Mouse (Mus musculus) spleen, adult 2 months (tissue): ENCODE measurements at regions not wholly inside any gene's neighbourhood (a gene's known extent, or its start where the extent isn't known, plus 50 kb on each side); places are given as distances from the start of the nearest gene placed in this dataset.
A peak's percentile ranks its signal among the peaks of the same experiment; 100 is the strongest.

Experiments used
- DNase-seq, 2 experiments: peaks; one replicate each; pipeline versions ENCODE4 v3.0.0 to v3.0.0-alpha.2; 2012 to 2021; ENCODE audit warnings: low spot score in 2 of 2, low read depth in 1 of 2
- H3K27ac ChIP-seq: fragments of 200-500 bp; 2 replicates; pipeline ENCODE4 v1.5.1; 2012; ENCODE audit warnings: low read length, inconsistent platforms; ENCODE audit not compliant: insufficient read depth
- H3K27me3 ChIP-seq: fragments of 200-500 bp; 2 replicates; pipeline ENCODE4 v1.6.1; 2012; ENCODE audit warnings: mild to moderate bottlenecking, moderate library complexity, low read length, inconsistent platforms; ENCODE audit not compliant: control insufficient read depth, insufficient read depth
- H3K36me3 ChIP-seq: fragments of 200-500 bp; 2 replicates; pipeline ENCODE4 v1.6.1; 2012; ENCODE audit warnings: mild to moderate bottlenecking, low read length, inconsistent platforms; ENCODE audit not compliant: control insufficient read depth, insufficient read depth
- H3K4me1 ChIP-seq: fragments of 200-500 bp; 2 replicates; pipeline ENCODE4 v1.6.1; 2011; ENCODE audit warnings: inconsistent platforms; ENCODE audit not compliant: control insufficient read depth, insufficient read depth, insufficient read length
- H3K4me3 ChIP-seq: fragments of 200-500 bp; 2 replicates; pipeline ENCODE4 v1.5.1; 2011; ENCODE audit warnings: mild to moderate bottlenecking, inconsistent platforms; ENCODE audit not compliant: insufficient read depth, insufficient read length; ENCODE audit errors: extremely low read depth
- CTCF ChIP-seq: fragments of 200-500 bp; IDR thresholded peaks from 2 replicates; pipeline ENCODE4 v1.5.1; 2011; ENCODE audit warnings: mild to moderate bottlenecking, inconsistent platforms; ENCODE audit not compliant: insufficient read depth, insufficient read length, insufficient replicate concordance; ENCODE audit errors: extremely low read depth
- POLR2A ChIP-seq: fragments of 200-500 bp; IDR thresholded peaks from 2 replicates; pipeline ENCODE4 v1.6.1; 2011; ENCODE audit warnings: low read depth, low read length, inconsistent platforms
- WGBS: fragments of 180-500 bp; shearing (Covaris S2); methylation state at CpG from one replicate; pipeline ENCODE4 v1.1.7; 2018; 5-methylcytosine and 5-hydroxymethylcytosine counted together

- Histone ChIP-seq H3K27ac (no peak overlapping the region), H3K4me1 (no peaks in the 10 kb centered on the region), H3K27me3 (no peaks in the 10 kb centered on the region), H3K36me3 (no peaks in the 10 kb centered on the region), H3K4me3 (no peak overlapping the region)
- TF ChIP-seq POLR2A (no peak), CTCF (0 out of 2 replicates have a peak, but pooled peaks have one; percentile 7)
- no peak for DNase-seq
- WGBS: 31% methylated on average over 3 of the region's 3 CpGs
These were observed 97.3 kb downstream of the Mrm1 start for GRCm38 (mm10) chr11:84721979-84722378.

- Histone ChIP-seq H3K4me1 (no peaks in the 10 kb centered on the region), H3K27me3 (no peaks in the 10 kb centered on the region), H3K27ac (no peak overlapping the region), H3K36me3 (no peaks in the 10 kb centered on the region), H3K4me3 (no peak overlapping the region)
- TF ChIP-seq POLR2A (no peak), CTCF (0 out of 2 replicates have a peak, but pooled peaks have one; percentile 2)
- no peak for DNase-seq
- 69% methylated on average over 2 of the region's 2 CpGs for WGBS
These were observed 98.2 kb downstream of the Mrm1 start for GRCm38 (mm10) chr11:84721150-84721549.

GRCm38 (mm10) chr11:84719781-84720180 is 99.5 kb downstream of the Mrm1 start:
- DNase-seq: no peak
- Histone ChIP-seq H3K4me3 (no peak overlapping the region), H3K36me3 (no peaks in the 10 kb centered on the region), H3K27me3 (no peaks in the 10 kb centered on the region), H3K27ac (no peak overlapping the region), H3K4me1 (no peaks in the 10 kb centered on the region)
- 79% methylated on average over 1 of the region's 1 CpGs for WGBS
- TF ChIP-seq CTCF (no peak), POLR2A (no peak)

GRCm38 (mm10) chr11:84712731-84713130 is 106.6 kb downstream of the Mrm1 start:
- H3K27me3 ChIP-seq: no peaks in the 10 kb centered on the region

GRCm38 (mm10) chr11:84711886-84712285 is 107.4 kb downstream of the Mrm1 start:
- 67% methylated on average over 6 of the region's 6 CpGs for WGBS
- no peak overlapping the region for H3K4me3 ChIP-seq

More at GRCm38 (mm10) chr11:84712731-84713130, 106.6 kb downstream of the Mrm1 start:
- Histone ChIP-seq H3K4me1 (no peaks in the 10 kb centered on the region), H3K4me3 (no peak overlapping the region), H3K36me3 (no peaks in the 10 kb centered on the region), H3K27ac (no peak overlapping the region)
- 88% methylated on average over 6 of the region's 6 CpGs for WGBS
- TF ChIP-seq POLR2A (no peak), CTCF (no peak)
- DNase-seq: no peak

GRCm38 (mm10) chr11:84708222-84708730 is 111.0 kb downstream of the Mrm1 start:
- H3K27ac ChIP-seq: no peak overlapping the region
- H3K27me3 ChIP-seq: no peaks in the 10 kb centered on the region
- TF ChIP-seq POLR2A: no peak
- no peak for TF ChIP-seq CTCF
- H3K36me3 ChIP-seq: no peaks in the 10 kb centered on the region
- no peaks in the 10 kb centered on the region for H3K4me1 ChIP-seq
- no peak overlapping the region for H3K4me3 ChIP-seq
- no peak for DNase-seq
- 76% methylated on average over 10 of the region's 10 CpGs for WGBS

More at GRCm38 (mm10) chr11:84711886-84712285, 107.4 kb downstream of the Mrm1 start:
- DNase-seq: no peak
- Histone ChIP-seq H3K27ac (no peak overlapping the region), H3K36me3 (no peaks in the 10 kb centered on the region), H3K27me3 (no peaks in the 10 kb centered on the region), H3K4me1 (no peaks in the 10 kb centered on the region)
- TF ChIP-seq CTCF (no peak), POLR2A (no peak)

- no peak for DNase-seq
- 24% methylated on average over 10 of the region's 10 CpGs for WGBS
These were observed 111.5 kb downstream of the Mrm1 start for GRCm38 (mm10) chr11:84707772-84708171.

More at GRCm38 (mm10) chr11:84707772-84708171, 111.5 kb downstream of the Mrm1 start:
- Histone ChIP-seq H3K4me1 (no peaks in the 10 kb centered on the region), H3K27ac (no peak overlapping the region), H3K4me3 (no peak overlapping the region), H3K27me3 (no peaks in the 10 kb centered on the region), H3K36me3 (no peaks in the 10 kb centered on the region)
- TF ChIP-seq CTCF (no peak), POLR2A (no peak)
